ENCODE assay signal across 8 mouse cellular contexts in the genomic region with DNA sequence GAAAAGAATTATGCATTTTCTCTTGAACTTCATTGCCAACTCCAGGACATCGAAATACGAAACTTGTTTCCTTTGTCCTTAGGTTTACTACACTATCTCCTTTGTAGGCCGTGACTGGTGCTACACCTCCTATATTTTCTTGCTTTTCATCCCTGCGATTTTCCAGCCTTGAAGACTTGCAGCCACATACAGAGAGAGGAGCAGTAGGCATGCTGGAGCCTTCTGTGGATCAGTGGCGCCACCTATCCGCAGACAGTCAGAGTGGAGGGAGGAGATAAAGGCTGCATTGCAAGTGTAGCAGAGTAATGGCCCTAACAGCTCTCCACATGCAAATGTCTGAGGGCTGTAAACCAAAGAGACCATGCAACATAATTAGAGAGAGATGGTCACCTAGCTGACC.
A peak's percentile ranks its signal among the peaks of the same experiment; 100 is the strongest.
DNase-seq lines count a peak whose midpoint lies in the region; ATAC-seq and TF ChIP-seq lines count a peak whose summit lies in the region.

No protein-coding gene starts in this region.

- no peak overlapping the region for H3K4me3 ChIP-seq in embryonic fibroblast, embryonic 13.5 days (ENCODE audit: insufficient read depth, low read length)
- H3K4me3 ChIP-seq in forebrain, embryonic 16.5 days (replicated peaks; ENCODE audit: low read length), result no peak overlapping the region

- no peaks in the 10 kb centered on the region for H3K9me3 ChIP-seq in forebrain, embryonic 16.5 days (ENCODE audit: control insufficient read depth, low read length)

- H3K27me3 ChIP-seq in forebrain, embryonic 16.5 days (replicated peaks; ENCODE audit: control insufficient read depth, insufficient read depth, low read length), result no peaks in the 10 kb centered on the region

- H3K27ac ChIP-seq in embryonic fibroblast, embryonic 13.5 days (ENCODE audit: insufficient read depth, low read length), result no peak overlapping the region
- H3K27ac ChIP-seq in forebrain, embryonic 16.5 days (ENCODE audit: low read length), result no peak overlapping the region

- H3K4me1 ChIP-seq in embryonic fibroblast, embryonic 13.5 days (ENCODE audit: control insufficient read depth, insufficient read depth, low read length), result no peaks in the 10 kb centered on the region
- H3K4me1 ChIP-seq in forebrain, embryonic 16.5 days (replicated peaks; ENCODE audit: control insufficient read depth, insufficient read depth, low read length), result no peaks in the 10 kb centered on the region

- no peak overlapping the region for H3K4me2 ChIP-seq in forebrain, embryonic 16.5 days (ENCODE audit: low read length)

- intact Hi-C loops in left cerebral cortex, postnatal 14 days (cut with DNase I), result no loop called here
- intact Hi-C loops in gastrocnemius, postnatal 36 days (cut with DNase I), result loop anchor here (1.0 kb wide), 1 partner anchor 18 kb away; no protein-coding TSS in a partner anchor

- H3K9ac ChIP-seq in forebrain, embryonic 16.5 days (replicated peaks; ENCODE audit: low read depth, low read length), result no peak overlapping the region

- no peaks in the 10 kb centered on the region for H3K36me3 ChIP-seq in forebrain, embryonic 16.5 days (ENCODE audit: control insufficient read depth, insufficient read depth)

- WGBS in forebrain, embryonic 16.5 days, result 76% methylated on average over 6 of the region's 6 CpGs

- peak; percentile 50 to 52 for DNase-seq in cerebellum, postnatal 10 days
- no peak for DNase-seq in cerebellum, adult 9-10 months
- DNase-seq in left cerebral cortex, postnatal 14 days (ENCODE audit: low spot score in 2 of 2), result peak; percentile 52 to 62
- no peak for DNase-seq in left cerebral cortex, adult 11 months (ENCODE audit: low spot score)
- peak; percentile 22 for DNase-seq in A20 (ENCODE audit: low read depth, low spot score)
- no peak for DNase-seq in gastrocnemius, postnatal 36 days

- no peak for TF ChIP-seq POLR2A in embryonic fibroblast, embryonic 13.5 days (IDR thresholded peaks at IDR 0.05; ENCODE audit: low read depth, low read length)

- ATAC-seq in forebrain, embryonic 16.5 days, result no peak

- TF ChIP-seq CTCF in embryonic fibroblast, embryonic 13.5 days (IDR thresholded peaks at IDR 0.05; ENCODE audit: borderline replicate concordance, insufficient read depth, low read length), result peak; percentile 51; the same call in 1 of the 2 replicates

Comparison
In these comparisons a context has a peak if more than half of its experiments do, and no peak if none do; other contexts are left out.
1. DNase-seq: peak in cerebellum, postnatal 10 days (2 of 2), left cerebral cortex, postnatal 14 days (2 of 2) and A20 (single experiment); none in cerebellum, adult 9-10 months (single experiment), left cerebral cortex, adult 11 months (single experiment) and gastrocnemius, postnatal 36 days (0 of 2).